Mouse (Mus musculus) erythroblast, embryonic 14.5 days (primary cell): ENCODE results near the gene Fndc7. TPM values are rescaled to one million over a fixed set of nuclear protein-coding genes. Genes with fewer than 3 reads are reported as not detected.
A peak's percentile ranks its signal among the peaks of the same experiment; 100 is the strongest.

Experiments used
- H3K27me3 ChIP-seq: 2 replicates; pipeline ENCODE4 v1.6.1; 2012; ENCODE audit warnings: inconsistent platforms; ENCODE audit not compliant: control insufficient read depth
- H3K36me3 ChIP-seq: 2 replicates; pipeline ENCODE4 v1.6.1; 2012; ENCODE audit warnings: mild to moderate bottlenecking, inconsistent platforms; ENCODE audit not compliant: control insufficient read depth
- H3K4me1 ChIP-seq: 2 replicates; pipeline ENCODE4 v1.6.1; 2012; ENCODE audit warnings: inconsistent platforms; ENCODE audit not compliant: control insufficient read depth
- H3K4me3 ChIP-seq: replicated peaks from 2 replicates; pipeline ENCODE3; 2012; ENCODE audit warnings: moderate library complexity, mild to moderate bottlenecking, inconsistent platforms
- H3K9me3 ChIP-seq: 2 replicates; pipeline ENCODE4 v1.6.1; 2012; ENCODE audit warnings: low read length, inconsistent platforms, mixed read lengths; ENCODE audit not compliant: control insufficient read depth
- GATA1 ChIP-seq: IDR thresholded peaks from 2 replicates; pipeline ENCODE4 v1.6.1; 2012; ENCODE audit warnings: low read length, inconsistent platforms, mixed read lengths
- TAL1 ChIP-seq: IDR thresholded peaks from 3 replicates; pipeline ENCODE4 v1.6.1; 2012; ENCODE audit warnings: low read length, inconsistent platforms, mixed read lengths
- polyA plus RNA-seq: library from polyadenylated mRNA; stranded (reverse); fragments of >175 nt; gene quantifications from 2 replicates; pipeline ENCODE4 v1.2.3, GENCODE M21; 2012

The Fndc7 gene
- 0.01 TPM in 1 of 2 replicates, not detected in the other for polyA plus RNA-seq

DNA sequence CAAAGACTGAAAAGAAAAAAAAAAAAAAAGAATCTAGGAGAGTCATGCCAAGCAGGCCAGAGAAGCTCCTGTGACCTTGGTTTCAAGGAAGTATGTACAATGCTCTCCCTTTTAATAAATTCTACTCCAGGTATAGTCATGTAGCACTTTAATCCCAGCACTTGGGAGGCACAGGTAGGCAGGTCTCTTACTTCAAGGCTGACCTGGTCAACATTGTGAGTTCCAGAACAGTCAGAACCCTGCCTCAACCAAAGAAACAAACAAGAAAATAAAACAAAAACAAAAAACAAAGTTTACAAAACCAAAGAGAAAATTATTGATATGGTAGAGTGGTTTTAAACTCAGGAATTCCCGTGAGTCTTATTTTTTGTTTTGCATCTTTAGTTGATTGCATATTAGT is at the start of gene Fndc7:
TSS of gene Fndc7 (minus strand) at position 101 of the 400 bp plus-strand sequence.
- H3K4me3 ChIP-seq: no peak within 1 kb of the TSS
- H3K4me1 ChIP-seq: 0 out of 2 replicates have a peak, but pooled peaks cover 3% of the 10 kb centered on the region
- no peaks in the 10 kb centered on the region for H3K27me3 ChIP-seq
- no peak for TF ChIP-seq GATA1
- no peak for TF ChIP-seq TAL1
- no peaks in the 10 kb centered on the region for H3K36me3 ChIP-seq
- H3K9me3 ChIP-seq: no peaks in the 10 kb centered on the region

DNA sequence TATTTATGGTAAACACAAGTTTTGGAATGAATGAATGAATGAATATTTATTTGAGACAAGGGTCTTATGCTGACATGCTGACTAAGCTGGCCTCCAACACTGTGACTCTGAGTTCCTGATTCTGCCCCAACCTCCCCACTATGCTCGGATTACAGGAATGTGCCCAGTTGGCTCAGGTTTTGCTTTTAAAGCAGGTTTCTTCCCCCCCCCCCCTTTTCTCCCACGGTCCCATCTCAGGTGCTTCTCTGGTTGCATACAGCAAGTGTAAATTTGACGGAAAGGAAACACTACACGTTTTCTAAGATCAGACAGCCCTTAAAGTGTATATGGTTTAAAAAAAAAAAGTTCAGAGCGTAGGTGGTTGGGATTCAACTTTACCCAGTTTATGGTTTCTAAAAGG is 49.8 kb upstream of the Fndc7 start, which contains the start of gene Henmt1:
TSS of gene Henmt1 (plus strand) at position 301 of the 400 bp plus-strand sequence.
- Histone ChIP-seq H3K4me3 (no peak within 1 kb of the TSS), H3K36me3 (no peaks in the 10 kb centered on the region), H3K9me3 (peaks cover 13% of the 10 kb centered on the region), H3K4me1 (peaks cover 4% of the 10 kb centered on the region; the same call in 1 of the 2 replicates), H3K27me3 (peaks cover 5% of the 10 kb centered on the region)
- TF ChIP-seq GATA1 (no peak), TAL1 (no peak)

DNA sequence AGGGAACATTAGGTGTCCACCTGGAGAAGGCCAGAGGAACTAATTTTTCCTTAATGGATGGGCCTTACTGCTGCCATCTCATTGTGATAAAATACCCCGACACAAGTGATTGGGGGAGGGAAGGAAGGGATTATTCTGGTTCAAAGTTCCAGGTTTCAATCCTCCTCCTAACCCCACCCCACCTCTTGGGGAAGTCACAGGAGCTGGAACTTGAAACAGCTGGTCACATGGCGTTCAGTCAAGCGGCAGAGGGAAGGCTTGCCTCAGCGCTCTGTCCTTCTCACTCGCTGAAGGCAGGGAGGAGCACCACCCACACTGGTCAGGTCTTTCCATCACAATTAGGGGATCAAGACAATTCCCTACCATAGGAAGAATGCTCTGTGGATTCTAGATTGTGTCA is 48.9 kb upstream of the Fndc7 start:
- Histone ChIP-seq H3K4me3 (no peak overlapping the region), H3K4me1 (peaks cover 4% of the 10 kb centered on the region; the same call in 1 of the 2 replicates), H3K27me3 (peaks cover 5% of the 10 kb centered on the region), H3K9me3 (peaks cover 13% of the 10 kb centered on the region), H3K36me3 (no peaks in the 10 kb centered on the region)
- no peak for TF ChIP-seq GATA1
- no peak for TF ChIP-seq TAL1

DNA sequence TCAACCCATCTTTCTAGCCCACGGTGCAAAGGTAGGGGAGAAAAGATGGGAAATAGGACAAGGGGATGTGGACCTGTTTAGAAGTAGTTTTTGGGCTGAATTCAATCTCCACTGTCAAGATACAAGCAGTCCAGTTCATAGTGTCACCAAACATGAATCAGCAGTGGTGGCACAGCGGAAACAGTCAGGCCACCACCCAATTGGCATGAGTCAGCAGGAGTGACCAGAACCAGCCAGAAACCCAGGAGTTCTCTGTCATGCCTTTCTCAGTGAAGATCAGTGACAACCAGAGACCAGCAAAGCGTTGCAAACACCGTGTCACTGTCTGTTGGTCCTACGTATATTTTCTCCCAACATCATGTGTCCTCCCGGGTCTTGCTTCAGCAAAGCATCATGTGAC is 43.7 kb upstream of the Fndc7 start:
- TF ChIP-seq TAL1: no peak
- TF ChIP-seq GATA1: no peak
- Histone ChIP-seq H3K27me3 (no peaks in the 10 kb centered on the region; the same call in 1 of the 2 replicates), H3K9me3 (peaks cover 8% of the 10 kb centered on the region), H3K36me3 (no peaks in the 10 kb centered on the region), H3K4me1 (no peaks in the 10 kb centered on the region), H3K4me3 (no peak overlapping the region)

DNA sequence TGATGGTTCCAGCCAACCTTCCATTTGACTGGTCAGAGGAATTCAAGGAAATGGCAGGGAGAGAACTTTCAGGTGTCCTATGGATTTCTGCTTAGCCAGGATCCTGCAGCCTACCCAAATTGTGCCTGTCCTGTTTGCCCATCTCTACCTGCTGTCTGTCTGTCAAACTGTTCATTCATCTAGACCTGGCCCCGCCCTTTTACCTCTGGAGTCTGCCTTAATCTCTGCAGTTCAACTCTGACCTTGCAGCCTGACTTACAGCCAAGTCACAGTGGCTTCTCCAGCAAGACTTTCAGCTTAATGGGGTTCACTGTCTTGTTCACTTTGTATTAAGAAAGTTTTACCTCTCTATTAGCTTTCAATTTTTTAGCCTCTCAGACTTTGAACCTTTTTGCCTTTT is 36.5 kb upstream of the Fndc7 start:
- TF ChIP-seq GATA1 (no peak), TAL1 (no peak)
- Histone ChIP-seq H3K4me1 (peaks cover 20% of the 10 kb centered on the region), H3K36me3 (no peaks in the 10 kb centered on the region), H3K4me3 (no peak overlapping the region), H3K27me3 (no peaks in the 10 kb centered on the region; the same call in 1 of the 2 replicates), H3K9me3 (peaks cover 6% of the 10 kb centered on the region; the same call in 1 of the 2 replicates)

DNA sequence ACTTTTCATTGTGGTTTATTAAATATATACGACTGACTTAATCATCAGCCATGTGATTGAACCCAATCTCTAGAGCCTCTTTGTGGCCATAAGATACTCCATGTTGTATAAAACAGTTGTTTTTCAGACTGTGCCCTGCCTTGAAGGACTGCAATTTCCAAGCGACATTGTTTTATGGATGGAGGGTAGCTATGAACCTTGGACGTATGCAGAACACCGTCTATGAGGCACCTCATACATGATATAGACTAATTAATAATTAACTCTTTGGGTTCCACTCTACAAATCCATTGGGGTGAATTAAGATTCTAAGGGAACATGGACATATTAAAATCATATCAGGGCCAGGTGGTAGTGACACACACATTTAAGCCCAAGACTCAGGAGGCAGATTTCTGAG is 35.9 kb upstream of the Fndc7 start:
- Histone ChIP-seq H3K9me3 (peaks cover 6% of the 10 kb centered on the region; the same call in 1 of the 2 replicates), H3K27me3 (no peaks in the 10 kb centered on the region; the same call in 1 of the 2 replicates), H3K4me3 (no peak overlapping the region), H3K36me3 (no peaks in the 10 kb centered on the region), H3K4me1 (peaks cover 26% of the 10 kb centered on the region)
- TF ChIP-seq TAL1 (no peak), GATA1 (no peak)

DNA sequence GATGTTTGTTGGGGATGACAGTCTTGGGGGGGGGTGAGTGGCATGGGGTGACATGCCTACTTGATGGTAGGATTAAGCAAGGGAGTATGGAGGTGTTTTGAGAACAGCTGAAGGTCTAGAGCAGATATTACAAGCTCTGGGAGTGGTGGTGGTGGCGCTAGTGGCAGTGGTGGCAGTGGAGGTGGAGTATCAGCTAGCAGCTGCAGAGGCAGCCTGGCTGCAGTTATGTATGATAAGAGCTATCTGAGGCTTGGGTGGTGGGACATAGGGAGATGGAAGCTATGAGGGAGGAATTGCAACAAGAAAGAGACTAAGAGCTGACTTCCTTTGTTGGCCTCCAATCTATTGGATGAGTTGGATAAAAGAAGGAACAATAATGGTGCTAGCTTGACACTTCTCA is 32.0 kb upstream of the Fndc7 start:
- H3K4me1 ChIP-seq: peaks cover 50% of the 10 kb centered on the region
- H3K36me3 ChIP-seq: no peaks in the 10 kb centered on the region
- TF ChIP-seq GATA1 (no peak), TAL1 (peak; percentile 45; the same call in 2 of the 3 replicates)

DNA sequence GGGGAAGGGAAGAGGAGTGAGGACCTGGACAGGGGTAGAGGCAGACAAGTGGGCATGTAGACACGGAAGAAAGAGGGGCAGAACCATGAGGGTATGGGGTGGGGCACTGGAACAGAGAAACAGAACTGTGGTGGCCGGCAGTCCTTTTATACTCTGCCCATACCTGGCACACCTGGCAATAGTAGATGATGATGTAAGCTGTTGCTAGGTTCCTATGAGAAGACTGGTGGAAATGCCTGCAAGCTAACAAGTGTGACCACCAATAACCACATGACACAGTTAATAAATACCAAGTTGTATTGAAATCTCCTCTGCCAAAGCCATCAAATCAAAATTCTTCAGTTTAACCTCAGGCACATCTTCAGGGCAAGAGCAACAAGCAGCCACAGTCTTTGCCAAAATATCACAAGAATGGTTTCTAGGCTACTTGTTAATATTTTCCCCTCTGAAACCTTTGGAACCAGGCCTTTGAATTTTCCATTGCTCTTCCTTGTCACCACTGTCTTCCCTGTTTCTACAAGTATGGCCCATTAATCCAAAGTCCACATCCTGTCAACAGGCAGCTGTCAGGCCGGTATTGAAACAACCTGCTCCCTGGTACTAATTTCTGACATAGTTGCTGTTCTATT is 30.7 kb upstream of the Fndc7 start:
- no peak overlapping the region for H3K4me3 ChIP-seq
- H3K36me3 ChIP-seq: no peaks in the 10 kb centered on the region
- no peaks in the 10 kb centered on the region for H3K27me3 ChIP-seq
- TF ChIP-seq TAL1 (no peak), GATA1 (no peak)
- H3K9me3 ChIP-seq: no peaks in the 10 kb centered on the region
- peaks cover 57% of the 10 kb centered on the region for H3K4me1 ChIP-seq

More for the DNA sequence above, 32.0 kb upstream of the Fndc7 start:
- Histone ChIP-seq H3K4me3 (no peak overlapping the region), H3K27me3 (no peaks in the 10 kb centered on the region), H3K9me3 (no peaks in the 10 kb centered on the region)

DNA sequence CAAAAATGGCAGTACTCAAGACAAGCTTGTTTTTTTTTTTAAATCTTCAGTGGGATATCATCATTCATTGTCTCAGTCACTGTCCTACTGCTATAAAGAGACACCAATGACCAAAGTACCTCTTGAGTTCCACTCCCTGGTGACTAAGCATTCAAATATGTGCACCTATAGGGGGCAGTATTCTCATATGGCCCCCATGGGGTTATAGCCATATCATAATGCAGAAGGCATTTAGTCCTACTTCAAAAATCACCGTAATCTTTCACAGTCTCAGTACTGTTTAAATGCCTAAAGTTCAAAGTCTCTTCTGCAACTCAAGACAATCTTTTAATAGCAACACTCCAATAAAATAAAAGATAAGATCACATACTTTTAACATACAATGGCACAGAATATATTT is 29.0 kb upstream of the Fndc7 start:
- Histone ChIP-seq H3K4me1 (peaks cover 57% of the 10 kb centered on the region), H3K9me3 (no peaks in the 10 kb centered on the region), H3K4me3 (no peak overlapping the region), H3K36me3 (no peaks in the 10 kb centered on the region), H3K27me3 (no peaks in the 10 kb centered on the region)
- TF ChIP-seq TAL1: no peak
- no peak for TF ChIP-seq GATA1

DNA sequence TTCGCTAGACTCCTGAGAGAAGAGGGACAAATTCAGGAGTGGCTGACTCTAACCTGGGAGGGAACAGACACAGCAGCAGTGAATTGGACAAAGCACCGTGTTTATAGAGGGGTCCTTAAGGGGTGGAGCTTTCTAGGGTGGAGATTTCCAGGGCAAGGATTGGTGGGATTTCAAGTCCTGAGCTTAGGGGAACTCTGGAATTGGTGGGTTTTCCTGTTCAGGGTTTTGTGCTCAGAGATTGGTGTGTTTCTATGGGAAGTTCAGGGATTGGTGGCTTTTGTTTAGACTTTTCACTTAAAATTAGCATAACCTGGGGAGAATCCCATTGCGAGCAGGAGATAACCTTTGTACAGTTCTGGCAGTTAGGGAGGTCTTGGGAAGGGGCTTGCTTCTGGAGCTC is 28.2 kb upstream of the Fndc7 start:
- no peaks in the 10 kb centered on the region for H3K9me3 ChIP-seq
- no peak overlapping the region for H3K4me3 ChIP-seq
- peaks cover 57% of the 10 kb centered on the region for H3K4me1 ChIP-seq
- TF ChIP-seq GATA1 (no peak), TAL1 (no peak)
- no peaks in the 10 kb centered on the region for H3K36me3 ChIP-seq
- no peaks in the 10 kb centered on the region for H3K27me3 ChIP-seq
